Mouse (Mus musculus) lung, postnatal 0 days (tissue): ENCODE measurements around the gene Hps4. TPM values are rescaled to one million over a fixed set of nuclear protein-coding genes. Genes with fewer than 3 reads are reported as not detected.
"Not testable (repeated sequence)": the region's sequence is repeated elsewhere in the genome, so short reads cannot be mapped to it uniquely, and the experiment has no call there.

Experiments used
- ATAC-seq: fragments of 200-750 bp; cut with Nextera tagmentation; 2 replicates; pipeline ENCODE4 v1.8.0; 2017; ENCODE audit warnings: moderate library complexity
- DNase-seq: peaks from one replicate; pipeline ENCODE4 v3.0.0-alpha.2; 2016; ENCODE audit warnings: low spot score
- H3K27ac ChIP-seq: fragments of 300-500 bp; sonication (generic); 2 replicates; pipeline ENCODE4 v1.5.1; 2014; ENCODE audit warnings: antibody characterized with exemption, mild to moderate bottlenecking, low read length, mixed read lengths
- H3K27me3 ChIP-seq: fragments of 300-500 bp; sonication (generic); replicated peaks from 2 replicates; pipeline ENCODE4 v1.6.1; 2014; ENCODE audit warnings: low read length, mixed read lengths; ENCODE audit not compliant: insufficient read depth
- H3K36me3 ChIP-seq: fragments of 300-500 bp; sonication (generic); 2 replicates; pipeline ENCODE4 v1.6.1; 2014; ENCODE audit warnings: low read length, mixed read lengths; ENCODE audit not compliant: insufficient read depth
- H3K4me1 ChIP-seq: fragments of 300-500 bp; sonication (generic); 2 replicates; pipeline ENCODE4 v1.6.1; 2014; ENCODE audit warnings: antibody characterized with exemption, low read depth, low read length, mixed read lengths; ENCODE audit not compliant: insufficient read depth
- H3K4me2 ChIP-seq: fragments of 300-500 bp; sonication (generic); replicated peaks from 2 replicates; pipeline ENCODE4 v1.6.1; 2014; ENCODE audit warnings: low read depth, mild to moderate bottlenecking, low read length, moderate library complexity, mixed read lengths
- H3K4me3 ChIP-seq: fragments of 300-500 bp; sonication (generic); 2 replicates; pipeline ENCODE4 v1.5.1; 2014; ENCODE audit warnings: low read depth, low read length
- H3K9ac ChIP-seq: fragments of 300-500 bp; sonication (generic); replicated peaks from 2 replicates; pipeline ENCODE4 v1.6.1; 2014; ENCODE audit warnings: low read depth, mild to moderate bottlenecking
- H3K9me3 ChIP-seq: fragments of 300-500 bp; sonication (generic); 2 replicates; pipeline ENCODE4 v1.6.1; 2016; ENCODE audit warnings: low read length, mixed read lengths
- CTCF ChIP-seq: IDR thresholded peaks from 2 replicates; pipeline ENCODE4 v1.5.1; 2016; ENCODE audit warnings: antibody characterized with exemption, mild to moderate bottlenecking
- EP300 ChIP-seq: IDR thresholded peaks from 2 replicates; pipeline ENCODE4 v1.6.1; 2016; ENCODE audit warnings: antibody characterized with exemption, mild to moderate bottlenecking, control low read depth
- WGBS: fragments of 180-500 bp; shearing (Covaris S2); extraction: QIAGEN DNeasy Blood & Tissue Kit; methylation state at CpG from one replicate; pipeline ENCODE4 v1.1.7; 2014; 5-methylcytosine and 5-hydroxymethylcytosine counted together
- polyA plus RNA-seq: library from polyadenylated mRNA; unstranded; fragments of >200 nt; fragmentation: Nextera tagmentation; extraction: Ambion mirVana; gene quantifications from 2 replicates; pipeline ENCODE4 v1.2.1, GENCODE M21; 2015

Hps4 gene
- polyA plus RNA-seq, 1 experiment from 2014 or later, result 19.7 TPM

DNA sequence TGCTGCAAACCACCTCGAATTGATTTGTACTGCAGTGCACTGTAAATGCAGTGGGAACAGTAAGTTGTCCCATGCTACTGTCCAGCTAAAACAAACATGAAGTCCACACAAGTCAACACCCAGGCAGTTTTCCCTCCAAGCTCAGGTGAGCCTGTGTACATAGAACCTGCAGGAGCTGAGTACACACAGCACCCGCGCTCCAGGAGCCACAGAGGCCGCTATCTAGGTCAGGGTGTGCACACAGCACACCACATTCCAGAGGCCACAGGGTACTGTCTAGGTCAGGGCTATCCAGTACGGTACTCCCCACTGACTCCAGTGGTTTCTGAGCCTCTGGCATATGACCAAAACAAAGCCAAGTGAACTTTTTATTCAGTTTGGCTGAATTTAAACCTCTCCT lies 40.6 kb upstream of the Hps4 start:
- Histone ChIP-seq H3K27ac (no peak overlapping the region), H3K27me3 (no peaks in the 10 kb centered on the region), H3K4me3 (no peak overlapping the region), H3K9ac (no peak overlapping the region), H3K36me3 (peaks cover 8% of the 10 kb centered on the region; the same call in 1 of the 2 replicates), H3K4me1 (peaks cover 8% of the 10 kb centered on the region; the same call in 1 of the 2 replicates), H3K9me3 (no peaks in the 10 kb centered on the region), H3K4me2 (no peak overlapping the region)
- WGBS, result 58% methylated on average over 5 of the region's 5 CpGs
- DNase-seq (no peak), ATAC-seq (peak; percentile 39; the same call in 1 of the 2 replicates)
- TF ChIP-seq CTCF, result no peak

DNA sequence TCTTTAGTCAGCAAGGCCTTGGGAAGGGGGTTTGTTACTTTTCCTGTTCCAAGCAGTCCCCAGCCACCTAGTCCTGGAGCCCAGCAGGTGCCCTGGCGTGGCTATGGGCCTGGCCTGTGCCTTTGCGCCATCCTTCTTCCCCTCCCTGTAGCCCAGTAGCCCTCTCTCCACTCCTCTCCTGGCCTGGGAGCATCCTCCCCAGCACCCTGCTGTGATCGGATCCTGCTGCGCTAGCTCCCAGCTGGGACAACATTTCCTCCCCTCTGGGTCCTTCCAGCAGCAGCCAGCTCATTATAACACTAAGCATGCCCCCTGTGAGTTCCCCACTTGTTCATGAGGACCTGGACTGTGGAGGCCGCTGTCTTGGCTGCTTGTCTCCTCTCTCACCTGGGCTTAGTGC lies 37.0 kb upstream of the Hps4 start:
- Histone ChIP-seq H3K27me3 (no peaks in the 10 kb centered on the region), H3K9me3 (no peaks in the 10 kb centered on the region), H3K4me3 (no peak overlapping the region), H3K4me2 (no peak overlapping the region), H3K36me3 (peaks cover 35% of the 10 kb centered on the region), H3K4me1 (peaks cover 3% of the 10 kb centered on the region; the same call in 1 of the 2 replicates), H3K9ac (no peak overlapping the region), H3K27ac (no peak overlapping the region)
- no peak for DNase-seq
- TF ChIP-seq EP300 (no peak), CTCF (no peak)
- no peak for ATAC-seq
- WGBS, result 87% methylated on average over 5 of the region's 5 CpGs

DNA sequence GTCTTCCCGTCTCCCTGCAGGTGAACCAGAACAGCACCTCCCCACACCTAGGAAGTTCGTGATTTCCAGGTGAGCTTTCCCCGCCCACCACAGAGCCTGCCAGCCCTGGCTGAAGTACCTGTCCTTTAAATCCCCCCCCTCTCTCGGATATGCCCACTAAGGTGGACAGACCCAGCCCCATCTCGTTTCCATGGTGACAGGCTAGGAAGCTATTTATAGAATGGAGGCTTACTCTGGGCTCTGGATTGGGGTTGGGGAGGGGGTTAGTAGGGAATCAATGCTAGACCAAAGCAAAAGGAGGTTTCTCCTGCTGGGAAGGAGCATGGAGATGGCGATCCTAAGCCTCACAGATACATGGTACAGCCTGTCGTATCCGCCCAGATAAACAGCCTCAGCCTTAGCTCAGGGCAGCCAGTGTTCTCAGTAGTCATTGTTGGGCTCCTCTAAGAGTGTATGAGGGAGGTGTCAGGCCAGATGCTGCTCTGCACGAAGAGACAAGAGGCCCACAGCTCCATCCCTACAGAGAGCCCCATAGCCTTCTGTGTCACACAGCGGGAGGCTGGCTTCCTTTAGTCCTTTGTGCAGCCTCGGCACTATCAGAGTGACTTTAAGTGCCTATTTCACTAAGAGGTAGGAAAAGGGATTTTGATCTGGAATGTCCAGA lies 29.5 kb upstream of the Hps4 start:
- H3K36me3 ChIP-seq, result peaks cover 34% of the 10 kb centered on the region; the same call in 1 of the 2 replicates
- H3K27ac ChIP-seq, result no peak overlapping the region
- H3K4me2 ChIP-seq, result no peak overlapping the region
- H3K4me3 ChIP-seq, result no peak overlapping the region
- TF ChIP-seq EP300 (no peak), CTCF (no peak)
- DNase-seq, result no peak
- H3K9ac ChIP-seq, result no peak overlapping the region
- no peaks in the 10 kb centered on the region for H3K4me1 ChIP-seq
- ATAC-seq, result no peak
- no peaks in the 10 kb centered on the region for H3K9me3 ChIP-seq
- 72% methylated on average over 11 of the region's 11 CpGs for WGBS
- H3K27me3 ChIP-seq, result no peaks in the 10 kb centered on the region

DNA sequence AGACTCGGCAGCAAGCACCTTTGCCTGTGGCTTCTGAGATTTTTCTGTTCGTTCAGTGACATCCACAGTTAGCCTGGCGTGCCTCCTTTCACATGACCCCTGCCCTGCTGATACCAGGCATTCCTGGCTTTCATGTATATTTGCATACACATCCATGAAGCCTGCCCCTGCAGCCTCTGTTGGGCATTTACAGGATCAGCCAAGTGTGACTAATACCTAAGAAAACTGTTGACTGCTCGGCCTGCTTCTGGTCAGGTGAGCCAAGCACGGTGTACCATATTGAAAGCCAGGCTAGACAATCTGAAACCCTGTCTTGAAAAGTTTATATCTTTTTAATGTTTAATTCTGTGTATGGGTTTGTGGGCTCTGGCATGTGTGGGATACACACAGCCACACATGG lies 26.4 kb upstream of the Hps4 start:
- Histone ChIP-seq H3K4me2 (no peak overlapping the region), H3K27ac (0 out of 2 replicates have a peak overlapping the region, but pooled peaks have one; percentile 32), H3K27me3 (no peaks in the 10 kb centered on the region), H3K4me1 (no peaks in the 10 kb centered on the region), H3K4me3 (no peak overlapping the region), H3K36me3 (0 out of 2 replicates have a peak, but pooled peaks cover 18% of the 10 kb centered on the region), H3K9ac (no peak overlapping the region), H3K9me3 (no peaks in the 10 kb centered on the region)
- ATAC-seq (no peak), DNase-seq (no peak)
- 80% methylated on average over 5 of the region's 5 CpGs for WGBS
- no peak for TF ChIP-seq CTCF
- no peak for TF ChIP-seq EP300

DNA sequence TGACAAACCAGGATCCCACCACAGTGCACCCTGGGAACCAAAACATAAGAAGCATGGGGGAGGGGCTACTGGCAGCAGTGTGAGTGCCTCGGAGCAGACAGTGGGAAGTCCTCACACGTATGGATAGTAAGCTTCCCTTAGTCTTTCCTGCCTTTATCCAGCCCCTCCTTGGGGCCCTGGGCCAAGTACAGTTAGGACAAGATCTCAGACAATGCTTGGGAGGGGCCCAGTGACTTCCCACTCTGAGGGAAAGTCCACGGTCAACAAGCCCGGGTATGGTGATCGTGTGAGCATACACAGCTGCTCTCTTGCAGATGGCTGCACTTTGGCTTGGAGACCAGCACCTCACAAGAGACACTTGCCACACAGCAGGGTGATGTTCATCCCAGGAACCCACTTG lies 25.6 kb upstream of the Hps4 start:
- Histone ChIP-seq H3K9me3 (no peaks in the 10 kb centered on the region), H3K4me3 (no peak overlapping the region), H3K4me1 (no peaks in the 10 kb centered on the region), H3K4me2 (no peak overlapping the region), H3K27me3 (no peaks in the 10 kb centered on the region), H3K9ac (no peak overlapping the region), H3K27ac (0 out of 2 replicates have a peak overlapping the region, but pooled peaks have one; percentile 7), H3K36me3 (0 out of 2 replicates have a peak, but pooled peaks cover 18% of the 10 kb centered on the region)
- 32% methylated on average over 5 of the region's 5 CpGs for WGBS
- DNase-seq, result peak; percentile 78
- TF ChIP-seq CTCF, result no peak
- peak; percentile 33; the same call in 1 of the 2 replicates for TF ChIP-seq EP300
- ATAC-seq, result peak; percentile 94

DNA sequence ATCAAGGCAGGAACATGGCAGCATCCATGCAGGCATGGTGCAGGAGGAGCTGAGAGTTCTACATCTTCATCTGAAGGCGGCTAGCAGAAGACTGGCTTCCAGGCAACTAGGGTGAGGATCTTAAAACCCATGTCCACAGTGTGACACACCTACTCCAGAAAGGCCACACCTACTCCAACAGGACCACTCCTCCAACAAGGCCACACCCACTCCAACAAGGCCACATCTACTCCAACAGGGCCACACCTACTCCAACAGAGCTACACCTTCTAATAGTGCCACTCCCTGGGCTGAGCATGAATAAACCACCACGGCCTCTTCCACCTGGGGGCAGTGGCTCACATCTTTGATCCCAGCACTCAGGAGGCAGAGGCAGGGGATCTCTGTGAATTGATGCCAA lies 23.5 kb upstream of the Hps4 start:
- not testable (repeated sequence) for H3K9me3 ChIP-seq, H3K4me1 ChIP-seq, H3K27me3 ChIP-seq, H3K36me3 ChIP-seq, H3K9ac ChIP-seq, DNase-seq, H3K27ac ChIP-seq, ATAC-seq, H3K4me2 ChIP-seq, H3K4me3 ChIP-seq
- 54% methylated on average over 2 of the region's 2 CpGs for WGBS
